In the genomic region with DNA sequence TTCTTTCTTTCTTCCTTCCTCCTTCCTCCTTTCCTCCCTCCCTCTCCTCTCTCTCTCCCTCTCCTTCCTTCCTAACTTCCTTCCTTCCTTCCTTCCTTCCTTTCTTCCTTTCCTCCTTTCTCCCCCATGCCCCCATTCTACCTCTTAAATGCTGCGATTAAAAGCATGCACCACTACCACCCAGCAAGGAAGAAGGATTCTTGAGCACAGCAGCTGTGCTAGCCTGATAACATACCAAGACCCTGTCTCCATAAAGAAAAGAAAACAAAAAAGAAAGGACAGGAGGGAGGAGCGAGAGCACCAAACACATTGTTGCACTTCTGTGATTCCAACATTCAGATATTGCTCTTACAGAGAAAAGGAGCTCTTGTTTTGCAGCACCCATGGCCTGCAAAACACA, we compare ENCODE assay signal across 8 mouse cellular contexts. TPM values are rescaled to one million over a fixed set of nuclear protein-coding genes. Genes with fewer than 3 reads are reported as not detected.
DNase-seq lines count a peak whose midpoint lies in the region; ATAC-seq and TF ChIP-seq lines count a peak whose summit lies in the region.

No protein-coding gene starts in this region.

- peak overlapping the region; percentile 81; the same call in 1 of the 2 replicates for H3K9ac ChIP-seq in heart, embryonic 12.5 days
- peak overlapping the region; percentile 86; the same call in 1 of the 2 replicates for H3K9ac ChIP-seq in ES-Bruce4 (ENCODE audit: low read depth, poor library complexity, severe bottlenecking)
- peak overlapping the region; percentile 92; the same call in 1 of the 2 replicates for H3K9ac ChIP-seq in hindbrain, embryonic 12.5 days

- no peak for DNase-seq in heart, postnatal 25 days (ENCODE audit: low spot score)
- no peak for DNase-seq in midbrain, embryonic 10.5 days (ENCODE audit: low spot score)
- no peak for DNase-seq in cerebellum, postnatal 36 days
- no peak for DNase-seq in cerebellum, postnatal 25 days
- DNase-seq in thymus, adult 18-20 months = no peak

- H3K4me1 ChIP-seq in heart, embryonic 12.5 days (replicated peaks) = peaks cover 20% of the 10 kb centered on the region
- peaks cover 2% of the 10 kb centered on the region for H3K4me1 ChIP-seq in ES-Bruce4 (ENCODE audit: control insufficient read depth, insufficient read depth, low read length)
- peaks cover 26% of the 10 kb centered on the region for H3K4me1 ChIP-seq in hindbrain, embryonic 12.5 days
- peaks cover 32% of the 10 kb centered on the region for H3K4me1 ChIP-seq in midbrain, embryonic 10.5 days

- peak overlapping the region; percentile 87 for H3K4me2 ChIP-seq in heart, embryonic 12.5 days
- H3K4me2 ChIP-seq in hindbrain, embryonic 12.5 days (replicated peaks) = peak overlapping the region; percentile 94

- no peaks in the 10 kb centered on the region for H3K27me3 ChIP-seq in heart, embryonic 12.5 days (replicated peaks)
- H3K27me3 ChIP-seq in ES-Bruce4 (ENCODE audit: control insufficient read depth, insufficient read depth, low read length, poor library complexity, severe bottlenecking) = no peaks in the 10 kb centered on the region
- H3K27me3 ChIP-seq in hindbrain, embryonic 12.5 days = no peaks in the 10 kb centered on the region
- no peaks in the 10 kb centered on the region for H3K27me3 ChIP-seq in midbrain, embryonic 10.5 days (ENCODE audit: low read depth, poor library complexity, severe bottlenecking)

- no peak for TF ChIP-seq CTCF in ES-Bruce4 (IDR thresholded peaks at IDR 0.05; ENCODE audit: low read depth, low read length)

- 51% methylated on average over 2 of the region's 2 CpGs for WGBS in heart, embryonic 12.5 days
- WGBS in hindbrain, embryonic 12.5 days = 73% methylated on average over 2 of the region's 2 CpGs
- WGBS in midbrain, embryonic 10.5 days = 68% methylated on average over 2 of the region's 2 CpGs

- intact Hi-C loops in heart, postnatal 25 days (cut with DNase I) = no loop called here

- ATAC-seq in heart, embryonic 12.5 days (ENCODE audit: insufficient number of reproducible peaks, low FRiP score) = no peak
- no peak for ATAC-seq in hindbrain, embryonic 12.5 days (ENCODE audit: low FRiP score)

- TF ChIP-seq EP300 in ES-Bruce4 (IDR thresholded peaks at IDR 0.05; ENCODE audit: insufficient read depth, low read depth, low read length) = no peak

- no peak overlapping the region for H3K27ac ChIP-seq in heart, embryonic 12.5 days (ENCODE audit: poor library complexity, severe bottlenecking)
- H3K27ac ChIP-seq in ES-Bruce4 (ENCODE audit: insufficient read depth, low read length) = no peak overlapping the region
- H3K27ac ChIP-seq in hindbrain, embryonic 12.5 days = no peak overlapping the region
- H3K27ac ChIP-seq in midbrain, embryonic 10.5 days (replicated peaks) = peak overlapping the region; percentile 91

- TF ChIP-seq POLR2A in ES-Bruce4 (IDR thresholded peaks at IDR 0.05; ENCODE audit: insufficient read depth, low read length) = no peak

- peaks cover 49% of the 10 kb centered on the region for H3K36me3 ChIP-seq in heart, embryonic 12.5 days
- peaks cover 26% of the 10 kb centered on the region for H3K36me3 ChIP-seq in ES-Bruce4 (ENCODE audit: control insufficient read depth, insufficient read depth, low read length, poor library complexity, severe bottlenecking)
- H3K36me3 ChIP-seq in hindbrain, embryonic 12.5 days = peaks cover 44% of the 10 kb centered on the region
- peaks cover 58% of the 10 kb centered on the region for H3K36me3 ChIP-seq in midbrain, embryonic 10.5 days

- no peaks in the 10 kb centered on the region for H3K9me3 ChIP-seq in heart, embryonic 12.5 days (replicated peaks)
- H3K9me3 ChIP-seq in ES-Bruce4 (replicated peaks; ENCODE audit: control insufficient read depth, insufficient read depth, low read length, poor library complexity, severe bottlenecking) = no peaks in the 10 kb centered on the region
- no peaks in the 10 kb centered on the region for H3K9me3 ChIP-seq in hindbrain, embryonic 12.5 days (replicated peaks)
- no peaks in the 10 kb centered on the region for H3K9me3 ChIP-seq in midbrain, embryonic 10.5 days (replicated peaks)

- H3K4me3 ChIP-seq in heart, embryonic 12.5 days = peak overlapping the region; percentile 65
- H3K4me3 ChIP-seq in ES-Bruce4 (ENCODE audit: low read depth, low read length) = no peak overlapping the region
- H3K4me3 ChIP-seq in hindbrain, embryonic 12.5 days = peak overlapping the region; percentile 94; the same call in 1 of the 2 replicates
- peak overlapping the region; percentile 91 for H3K4me3 ChIP-seq in midbrain, embryonic 10.5 days

RNA-seq across cellular contexts. Expression of gene Smg8, which starts 0.6 kb away (rescaled TPM):
- 16.6 and 17.7 TPM in 2 replicates for polyA plus RNA-seq in heart, embryonic 12.5 days (2016; fragmentation: Nextera tagmentation; extraction: Ambion mirVana)
- 1 to 10 TPM; 7.9 to 8.7 TPM for total RNA-seq in heart, postnatal 25 days (2021)
- polyA plus RNA-seq in ES-Bruce4 (2011; ENCODE audit: insufficient read depth, insufficient read length, low read depth, missing spikeins) = 27.1 and 28.9 TPM in 2 replicates
- polyA plus RNA-seq in hindbrain, embryonic 12.5 days (2016; fragmentation: Nextera tagmentation; extraction: Ambion mirVana) = 24.2 and 26.0 TPM in 2 replicates
- polyA plus RNA-seq in midbrain, embryonic 10.5 days (2016; fragmentation: Nextera tagmentation; extraction: Ambion mirVana) = 26.2 and 26.9 TPM in 2 replicates

RNA-seq across cellular contexts. Expression of gene Gdpd1, which starts 13.3 kb away (rescaled TPM):
- 26.9 and 29.1 TPM in 2 replicates for polyA plus RNA-seq in heart, embryonic 12.5 days (2016; fragmentation: Nextera tagmentation; extraction: Ambion mirVana)
- total RNA-seq in heart, postnatal 25 days (2021) = 10 to 100 TPM; 11.6 to 12.2 TPM
- 6.3 TPM in 2 replicates for polyA plus RNA-seq in ES-Bruce4 (2011; ENCODE audit: insufficient read depth, insufficient read length, low read depth, missing spikeins)
- 126 and 136 TPM in 2 replicates for polyA plus RNA-seq in hindbrain, embryonic 12.5 days (2016; fragmentation: Nextera tagmentation; extraction: Ambion mirVana)
- 50.7 and 77.7 TPM in 2 replicates for polyA plus RNA-seq in midbrain, embryonic 10.5 days (2016; fragmentation: Nextera tagmentation; extraction: Ambion mirVana)

RNA-seq across cellular contexts. Expression of gene Prr11, which starts 21.4 kb away (rescaled TPM):
- 8.2 and 9.1 TPM in 2 replicates for polyA plus RNA-seq in heart, embryonic 12.5 days (2016; fragmentation: Nextera tagmentation; extraction: Ambion mirVana)
- total RNA-seq in heart, postnatal 25 days (2021) = under 1 TPM; 0.55 to 0.70 TPM
- polyA plus RNA-seq in ES-Bruce4 (2011; ENCODE audit: insufficient read depth, insufficient read length, low read depth, missing spikeins) = 34.3 and 36.7 TPM in 2 replicates
- polyA plus RNA-seq in hindbrain, embryonic 12.5 days (2016; fragmentation: Nextera tagmentation; extraction: Ambion mirVana) = 8.6 and 8.8 TPM in 2 replicates
- polyA plus RNA-seq in midbrain, embryonic 10.5 days (2016; fragmentation: Nextera tagmentation; extraction: Ambion mirVana) = 15.6 and 17.1 TPM in 2 replicates

RNA-seq across cellular contexts. Expression of gene Ska2, which starts 21.9 kb away (rescaled TPM):
- 75.0 and 81.4 TPM in 2 replicates for polyA plus RNA-seq in heart, embryonic 12.5 days (2016; fragmentation: Nextera tagmentation; extraction: Ambion mirVana)
- total RNA-seq in heart, postnatal 25 days (2021) = 10 to 100 TPM; 12.8 to 14.6 TPM
- polyA plus RNA-seq in ES-Bruce4 (2011; ENCODE audit: insufficient read depth, insufficient read length, low read depth, missing spikeins) = 102 and 104 TPM in 2 replicates
- polyA plus RNA-seq in hindbrain, embryonic 12.5 days (2016; fragmentation: Nextera tagmentation; extraction: Ambion mirVana) = 80.6 and 81.7 TPM in 2 replicates
- polyA plus RNA-seq in midbrain, embryonic 10.5 days (2016; fragmentation: Nextera tagmentation; extraction: Ambion mirVana) = 103 and 111 TPM in 2 replicates

RNA-seq across cellular contexts. Expression of gene Trim37, which starts 39.7 kb away (rescaled TPM):
- 24.5 and 28.2 TPM in 2 replicates for polyA plus RNA-seq in heart, embryonic 12.5 days (2016; fragmentation: Nextera tagmentation; extraction: Ambion mirVana)
- total RNA-seq in heart, postnatal 25 days (2021) = 1 to 10 TPM; 6.9 to 7.5 TPM
- 51.4 and 55.9 TPM in 2 replicates for polyA plus RNA-seq in ES-Bruce4 (2011; ENCODE audit: insufficient read depth, insufficient read length, low read depth, missing spikeins)
- 81.8 and 89.9 TPM in 2 replicates for polyA plus RNA-seq in hindbrain, embryonic 12.5 days (2016; fragmentation: Nextera tagmentation; extraction: Ambion mirVana)
- polyA plus RNA-seq in midbrain, embryonic 10.5 days (2016; fragmentation: Nextera tagmentation; extraction: Ambion mirVana) = 74.4 and 81.1 TPM in 2 replicates
